Mouse (Mus musculus) right cerebral cortex, postnatal 36 days (tissue): ENCODE measurements around the gene Aak1.

ENCODE experiments used
- DNase-seq, 2 experiments: peaks; one replicate each; pipeline ENCODE4 v3.0.0; 2022; ENCODE audit warnings: low spot score in 2 of 2, mixed read lengths in 1 of 2

The Aak1 gene

GRCm38 (mm10) chr6:86885816-86886529, 36.7 kb downstream of the Aak1 start:
- no peak for DNase-seq

- no peak for DNase-seq
These were observed 37.5 kb downstream of the Aak1 start for GRCm38 (mm10) chr6:86886803-86887202.

- DNase-seq: no peak
These were observed 48.2 kb downstream of the Aak1 start for GRCm38 (mm10) chr6:86897520-86897919.

- no peak for DNase-seq
These were observed 49.7 kb downstream of the Aak1 start for GRCm38 (mm10) chr6:86899053-86899452.

- DNase-seq: no peak
These were observed 50.6 kb downstream of the Aak1 start for GRCm38 (mm10) chr6:86899965-86900364.

GRCm38 (mm10) chr6:86900546-86900945, 51.2 kb downstream of the Aak1 start:
- DNase-seq: no peak

GRCm38 (mm10) chr6:86905500-86905899, 56.2 kb downstream of the Aak1 start:
- no peak for DNase-seq

GRCm38 (mm10) chr6:86907191-86907590, 57.9 kb downstream of the Aak1 start:
- DNase-seq: no peak

GRCm38 (mm10) chr6:86908561-86909150, 59.3 kb downstream of the Aak1 start:
- no peak for DNase-seq

- DNase-seq: no peak
These were observed 60.6 kb downstream of the Aak1 start for GRCm38 (mm10) chr6:86909881-86910280.

GRCm38 (mm10) chr6:86916157-86916820, 67.0 kb downstream of the Aak1 start:
- peak in 1 of 2 experiments; percentile 14 for DNase-seq

GRCm38 (mm10) chr6:86917231-86917630, 67.9 kb downstream of the Aak1 start:
- peak in 1 of 2 experiments; percentile 10 for DNase-seq

- no peak for DNase-seq
These were observed 68.9 kb downstream of the Aak1 start for GRCm38 (mm10) chr6:86918058-86918835.

GRCm38 (mm10) chr6:86921880-86922279, 72.6 kb downstream of the Aak1 start:
- peak; percentile 37 to 54 for DNase-seq

GRCm38 (mm10) chr6:86924746-86925145, 75.4 kb downstream of the Aak1 start:
- DNase-seq: no peak

- peak in 1 of 2 experiments; percentile 55 for DNase-seq
These were observed 85.2 kb downstream of the Aak1 start for GRCm38 (mm10) chr6:86934541-86934940.

GRCm38 (mm10) chr6:86939797-86940196, 90.5 kb downstream of the Aak1 start:
- DNase-seq: no peak

GRCm38 (mm10) chr6:86940966-86941365, 91.6 kb downstream of the Aak1 start:
- DNase-seq: no peak

GRCm38 (mm10) chr6:86947100-86947499, 97.8 kb downstream of the Aak1 start:
- peak; percentile 32 to 60 for DNase-seq

GRCm38 (mm10) chr6:86948746-86949145, 99.4 kb downstream of the Aak1 start:
- no peak for DNase-seq

- no peak for DNase-seq
These were observed 100.8 kb downstream of the Aak1 start for GRCm38 (mm10) chr6:86950141-86950540.

- DNase-seq: no peak
These were observed 101.5 kb downstream of the Aak1 start for GRCm38 (mm10) chr6:86950733-86951255.
